Mouse (Mus musculus) left cerebral cortex, postnatal 25 days (tissue): Measurements from ENCODE around the gene Trim47. TPM values are rescaled to one million over a fixed set of nuclear protein-coding genes. Genes with fewer than 3 reads are reported as not detected.
A peak's percentile ranks its signal among the peaks of the same experiment; 100 is the strongest.

Experiments used
- DNase-seq, 2 experiments: peaks; one replicate each; pipeline ENCODE4 v3.0.0; 2022; ENCODE audit warnings: low spot score in 2 of 2, mixed read lengths in 1 of 2
- intact Hi-C: fragments of 180-260 bp; cut with DNase I; formaldehyde crosslinking; loops from one replicate; pipeline ENCODE4 v1.15.1; 2025
- total RNA-seq, 2 experiments: library from RNA; stranded (reverse); gene quantifications; 2 replicates each; pipeline ENCODE4 v1.2.3; 2021

Gene Trim47
- 1 to 10 TPM; 7.0 to 7.4 TPM for total RNA-seq

DNA sequence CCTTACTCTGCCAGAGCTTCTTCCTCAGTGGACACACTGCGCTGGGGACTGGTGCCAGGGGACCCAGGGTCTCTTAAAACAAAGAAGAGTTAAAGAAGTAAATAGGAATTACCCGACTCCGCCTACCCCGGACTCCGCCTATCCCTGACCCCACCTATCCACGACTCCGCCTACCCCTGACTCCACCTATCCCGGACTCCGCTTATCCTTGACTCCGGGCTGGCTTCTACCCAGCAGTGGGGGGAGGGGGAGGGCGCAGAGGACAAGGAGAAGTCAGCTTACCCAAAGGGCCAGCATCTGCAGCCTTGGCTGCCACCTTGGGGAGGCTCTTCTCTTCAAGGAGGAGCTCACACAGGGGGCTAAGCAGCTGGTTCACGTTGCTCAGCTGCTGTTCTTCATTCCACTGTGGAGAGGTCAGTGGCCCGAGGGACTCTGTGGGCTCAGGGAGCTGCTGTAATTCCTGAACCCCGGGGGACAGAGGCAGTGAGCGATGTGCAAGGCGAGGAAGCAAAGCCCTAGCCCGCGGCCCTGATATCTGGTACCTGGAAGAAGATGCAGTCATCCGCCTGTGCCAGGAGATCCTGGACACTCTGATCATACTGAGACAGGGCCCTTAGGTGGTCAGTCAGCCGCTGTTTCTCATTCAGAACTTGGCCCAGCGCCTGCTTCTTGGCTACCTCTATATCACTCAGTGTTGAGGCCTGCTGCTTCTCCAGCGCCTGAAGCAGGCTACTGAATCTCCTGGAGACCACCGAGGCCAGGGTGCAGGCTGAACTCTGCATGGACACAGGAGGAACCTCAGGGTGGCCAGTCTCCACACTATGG is at the start of gene Trim47:
Gene Trim47 (minus strand): TSS at position 55 of the 825 bp plus-strand sequence.
- intact Hi-C loops = loop anchor here (2.0 kb wide), 1 partner anchor 17 kb away; no protein-coding TSS in a partner anchor
- DNase-seq = no peak

DNA sequence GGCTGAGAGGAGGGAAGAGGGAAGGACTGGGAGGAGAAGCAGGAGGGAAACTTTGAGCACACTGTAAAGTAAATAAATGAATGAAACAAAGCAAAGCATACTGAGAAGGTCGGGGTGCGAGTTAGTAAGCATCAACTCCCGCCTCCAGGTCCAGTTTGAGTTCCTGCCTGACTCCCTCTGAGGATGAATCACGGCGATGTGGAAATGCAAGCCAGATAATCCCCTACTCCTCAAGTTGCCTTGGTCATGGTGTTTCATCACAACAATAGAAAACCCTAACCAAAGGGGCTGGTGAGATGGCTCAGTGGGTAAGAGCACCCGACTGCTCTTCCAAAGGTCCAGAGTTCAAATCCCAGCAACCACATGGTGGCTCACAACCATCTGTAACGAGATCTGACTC is 49.0 kb upstream of the Trim47 start:
- DNase-seq = no peak
- intact Hi-C loops = no loop called here

DNA sequence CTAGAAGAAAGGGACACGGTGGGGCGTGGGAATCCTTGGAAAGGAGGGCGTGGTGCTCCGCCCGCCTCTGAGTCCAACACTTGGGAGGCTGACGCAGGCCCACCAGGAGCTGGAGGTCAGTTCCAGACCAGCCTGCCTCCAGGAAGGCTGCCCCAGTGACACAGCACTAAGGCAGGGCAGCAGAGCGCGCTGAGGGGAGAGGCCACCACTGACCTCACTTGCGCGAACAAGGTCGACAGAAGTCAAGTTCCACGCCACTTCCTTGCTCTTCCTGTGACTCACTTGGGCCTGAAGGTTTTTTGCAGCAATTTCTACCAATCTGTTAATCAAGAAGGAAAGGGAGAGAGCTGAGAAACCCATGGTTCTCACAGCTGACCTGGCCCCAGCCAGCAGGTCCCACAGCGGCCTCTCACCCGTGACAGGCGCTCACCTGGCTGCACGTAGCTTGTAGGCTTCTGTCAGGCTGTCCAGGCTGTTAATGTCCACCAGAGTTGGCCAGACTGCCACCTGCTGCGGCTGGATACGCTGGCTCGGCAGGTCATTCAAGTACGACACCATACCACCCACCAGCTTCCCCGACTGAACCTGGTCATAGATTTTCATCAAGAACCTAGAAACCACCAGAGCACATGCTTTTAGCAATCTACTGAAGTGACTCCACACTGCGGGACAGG is 47.9 kb upstream of the Trim47 start:
- intact Hi-C loops = no loop called here
- DNase-seq = no peak

DNA sequence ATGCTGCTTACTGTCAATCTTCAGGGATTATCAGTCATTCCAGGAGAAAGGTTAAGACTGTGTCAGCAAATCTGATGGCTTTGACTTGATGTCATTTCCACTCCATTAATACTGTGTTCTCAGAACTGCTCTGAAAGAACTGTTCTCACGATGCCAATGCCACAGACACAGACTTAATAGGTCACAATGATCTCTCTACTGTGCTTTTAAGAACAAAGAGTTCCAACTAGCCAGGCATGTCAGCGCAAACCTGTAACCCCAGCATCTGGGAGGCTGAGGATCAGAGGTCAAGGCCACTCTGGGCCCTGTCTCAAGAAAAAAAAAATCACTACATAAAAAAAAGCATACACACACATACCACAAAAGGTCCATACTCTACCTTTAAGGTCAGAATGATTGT is 44.9 kb upstream of the Trim47 start:
- intact Hi-C loops = no loop called here
- no peak for DNase-seq

DNA sequence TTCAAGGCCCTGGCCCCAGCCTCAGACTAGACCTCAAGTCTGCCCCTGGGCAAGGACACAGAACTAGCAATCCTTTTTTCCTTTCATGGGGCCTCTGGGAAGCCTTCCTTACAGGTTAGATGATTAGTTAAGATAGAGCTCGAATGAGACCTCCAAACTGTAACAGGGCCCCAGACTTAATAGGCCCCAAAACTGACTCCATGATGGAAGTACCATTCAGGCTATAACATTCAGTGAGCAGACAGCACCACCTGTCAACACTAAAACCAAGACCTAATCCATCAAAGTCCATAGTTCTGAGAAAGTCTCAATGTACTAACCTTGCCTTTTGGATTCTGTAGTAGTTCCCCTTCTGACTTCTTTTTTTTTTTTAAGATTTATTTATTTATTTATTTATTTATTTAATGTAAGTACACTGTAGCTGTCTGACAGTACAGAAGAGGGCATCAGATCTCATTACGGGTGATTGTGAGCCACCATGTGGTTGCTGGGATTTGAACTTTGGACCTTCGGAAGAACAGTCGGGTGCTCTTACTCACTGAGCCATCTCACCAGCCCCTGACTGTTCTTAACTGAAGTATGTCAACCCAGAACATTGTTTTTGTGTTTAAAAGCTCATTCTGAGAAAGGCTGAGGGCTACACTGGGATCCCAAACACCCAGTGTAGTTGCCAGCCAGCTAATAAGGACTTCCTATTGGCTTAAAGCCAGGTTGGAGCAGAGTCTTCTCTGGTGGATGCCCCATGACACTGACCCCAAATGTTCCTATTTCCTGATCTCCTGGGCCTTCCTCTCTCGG is 43.2 kb upstream of the Trim47 start:
- no peak for DNase-seq
- intact Hi-C loops = no loop called here

DNA sequence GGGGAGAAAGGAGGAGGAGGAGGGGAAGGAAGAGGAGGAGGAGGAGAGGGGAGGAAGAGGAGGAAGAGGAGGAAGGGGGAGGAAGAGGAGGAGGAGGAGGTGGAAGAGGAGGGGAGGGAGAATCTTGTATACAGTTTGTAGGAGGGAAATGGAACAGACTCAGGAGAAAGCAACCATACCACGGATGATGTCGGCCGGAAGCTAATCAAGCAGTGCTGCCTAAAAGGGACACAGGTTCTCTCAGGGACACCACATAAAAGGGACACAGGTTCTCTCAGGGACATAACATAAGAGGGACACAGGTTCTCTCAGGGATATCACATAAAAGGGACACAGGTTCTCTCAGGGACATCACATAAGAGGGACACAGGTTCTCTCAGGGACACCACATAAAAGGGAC is 42.2 kb upstream of the Trim47 start:
- no peak for DNase-seq
- intact Hi-C loops = no loop called here

DNA sequence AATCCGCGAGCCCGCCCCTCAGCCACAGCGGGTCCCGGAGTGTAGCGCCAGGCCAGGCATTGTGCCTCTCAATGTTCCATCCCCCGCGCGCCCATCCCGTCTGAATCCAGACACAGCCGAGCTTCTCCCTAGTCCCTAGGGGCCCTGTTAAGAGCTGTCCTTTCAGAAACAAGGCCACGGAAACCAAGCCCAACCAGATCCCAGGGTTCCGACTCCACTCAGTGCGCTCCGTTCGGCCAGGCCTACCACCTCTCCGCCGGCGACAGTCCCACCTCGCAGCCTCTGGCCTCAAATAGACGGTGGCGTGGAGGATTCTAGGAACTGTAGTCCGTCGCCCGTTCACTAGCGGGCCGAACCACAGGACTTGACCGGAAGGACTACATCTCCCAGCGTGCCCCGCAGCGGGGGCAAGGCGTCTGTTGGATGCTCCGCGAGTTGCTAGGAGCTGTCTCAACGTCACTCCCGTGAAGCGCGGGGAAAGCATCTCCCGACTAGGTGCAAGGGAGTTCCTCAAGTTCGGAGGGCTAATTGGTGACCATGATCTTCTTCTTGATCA is 41.0 kb upstream of the Trim47 start, which contains the start of gene Fbf1:
Gene Fbf1 (minus strand): TSS at position 283 of the 556 bp plus-strand sequence.
- DNase-seq = peak; percentile 95 to 99
- intact Hi-C loops = loop anchor here (1.0 kb wide), 1 partner anchor 31 kb away; the partner anchor contains the start of gene Acox1

DNA sequence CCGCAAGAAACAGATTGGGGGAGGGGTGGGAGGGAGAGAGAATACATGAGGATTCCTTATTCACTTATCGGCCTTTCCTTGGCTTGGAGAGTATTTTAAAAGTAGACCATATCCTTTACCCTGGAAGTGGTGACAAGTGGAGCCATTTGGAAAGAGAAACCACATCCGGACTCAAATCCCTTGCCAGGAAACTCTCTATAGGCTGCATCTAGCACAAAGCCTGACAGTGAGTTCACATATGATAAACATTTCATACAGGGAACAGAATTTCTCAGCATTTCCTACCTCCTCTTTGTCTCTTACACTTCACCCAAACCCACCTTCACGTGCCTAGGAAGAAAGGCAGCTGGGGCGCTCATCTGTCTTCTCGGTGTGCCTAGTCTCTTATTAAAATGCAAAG is 40.2 kb upstream of the Trim47 start:
- DNase-seq = no peak
- intact Hi-C loops = no loop called here

DNA sequence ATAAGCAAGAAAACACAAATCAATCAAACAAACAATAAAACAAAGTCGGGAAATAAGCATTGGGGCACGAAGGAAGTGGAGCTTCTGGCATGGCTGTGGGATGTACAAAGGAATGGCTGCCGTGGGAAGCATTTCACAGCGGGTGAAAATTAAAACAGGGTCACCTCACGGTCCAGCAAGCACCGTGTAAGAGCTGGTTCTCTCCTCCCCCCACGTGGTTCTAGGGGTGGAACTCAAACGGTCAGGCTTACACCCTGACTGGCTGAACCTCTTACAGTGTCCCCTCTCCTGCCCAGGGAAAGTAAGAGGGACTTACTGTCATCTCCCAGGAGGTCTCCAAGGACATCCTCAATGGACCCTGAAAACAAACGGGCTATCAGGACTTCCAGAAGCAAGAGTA is 36.0 kb upstream of the Trim47 start:
- intact Hi-C loops = no loop called here
- DNase-seq = no peak

DNA sequence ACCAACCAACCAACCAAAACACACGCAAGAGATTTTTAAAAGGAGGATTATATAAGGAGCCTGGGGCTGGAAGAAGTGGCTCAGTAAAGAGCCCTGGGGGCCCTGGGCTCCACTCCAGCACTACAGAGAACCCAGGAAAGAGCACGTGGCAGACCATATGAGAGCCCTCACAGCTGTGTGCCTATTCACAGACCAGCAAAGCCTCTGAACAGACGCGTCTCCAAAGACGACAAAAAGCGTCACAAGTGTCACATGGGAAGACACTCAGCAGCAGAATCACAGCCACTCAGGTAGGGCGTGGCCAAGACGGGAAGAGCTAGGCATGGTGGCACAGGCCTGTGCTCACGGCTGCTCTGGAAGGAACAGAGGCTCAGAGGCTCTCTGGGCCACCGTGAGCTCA is 35.1 kb upstream of the Trim47 start:
- intact Hi-C loops = no loop called here
- peak; percentile 47 to 79 for DNase-seq

DNA sequence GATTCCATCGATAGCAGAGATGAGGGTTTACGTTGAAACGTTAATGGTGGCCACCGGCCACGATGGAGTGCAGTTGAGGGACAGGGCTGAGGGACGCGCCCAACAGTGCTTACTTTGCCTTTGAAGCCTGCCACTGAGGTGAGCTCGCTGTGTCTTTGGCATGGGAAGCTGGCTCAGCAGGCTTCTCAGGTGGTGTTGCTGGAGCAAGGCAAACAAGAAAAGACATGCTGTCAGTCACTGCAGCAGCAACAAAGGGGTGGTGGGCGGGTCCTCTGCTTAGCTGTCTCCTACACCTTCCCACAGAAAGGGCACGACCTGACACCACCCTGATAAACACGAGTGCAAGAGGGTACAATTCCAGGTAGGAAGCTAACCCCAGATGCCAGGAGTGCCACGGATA is 34.3 kb upstream of the Trim47 start:
- intact Hi-C loops = no loop called here
- DNase-seq = no peak

DNA sequence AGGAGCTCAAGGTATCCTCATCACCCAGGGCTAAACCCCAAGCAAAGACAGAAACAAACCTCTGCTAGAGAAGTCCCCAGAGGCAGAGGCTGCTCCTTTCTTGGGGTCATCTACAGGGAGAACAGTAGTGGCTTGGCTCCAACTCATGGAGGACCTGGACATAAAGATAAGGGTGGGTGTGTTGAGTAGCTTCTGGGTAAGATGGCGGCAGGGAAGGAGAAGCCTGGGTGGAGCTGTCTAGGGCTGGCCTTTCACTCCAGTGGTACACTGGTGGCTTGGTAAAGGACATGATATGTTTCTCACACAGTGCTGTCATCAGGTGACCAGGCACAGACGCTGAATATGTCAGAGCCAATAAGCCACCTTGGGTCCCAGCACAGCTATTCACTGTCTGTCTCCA is 23.9 kb upstream of the Trim47 start:
- intact Hi-C loops = no loop called here
- DNase-seq = no peak

DNA sequence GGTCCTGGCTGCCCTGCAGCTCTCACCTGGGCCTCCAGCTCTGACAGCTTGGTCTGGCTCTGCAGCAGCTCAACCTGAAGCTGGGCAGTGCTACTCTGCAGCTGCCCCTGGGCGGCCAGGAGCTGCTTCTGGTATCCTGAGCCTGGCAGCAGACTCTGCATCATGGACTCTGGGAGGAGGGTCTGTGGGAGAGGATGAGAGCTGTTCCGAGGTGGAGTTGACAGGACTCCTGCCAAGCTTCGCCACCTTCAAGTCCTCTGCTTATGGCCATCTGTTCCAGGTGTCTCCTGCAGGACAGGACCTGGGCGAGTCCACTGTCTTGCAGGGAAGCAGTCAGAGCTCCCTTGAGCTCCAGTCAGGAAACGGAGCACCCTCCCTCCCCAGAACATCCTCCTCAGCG is 22.3 kb upstream of the Trim47 start:
- intact Hi-C loops = no loop called here

DNA sequence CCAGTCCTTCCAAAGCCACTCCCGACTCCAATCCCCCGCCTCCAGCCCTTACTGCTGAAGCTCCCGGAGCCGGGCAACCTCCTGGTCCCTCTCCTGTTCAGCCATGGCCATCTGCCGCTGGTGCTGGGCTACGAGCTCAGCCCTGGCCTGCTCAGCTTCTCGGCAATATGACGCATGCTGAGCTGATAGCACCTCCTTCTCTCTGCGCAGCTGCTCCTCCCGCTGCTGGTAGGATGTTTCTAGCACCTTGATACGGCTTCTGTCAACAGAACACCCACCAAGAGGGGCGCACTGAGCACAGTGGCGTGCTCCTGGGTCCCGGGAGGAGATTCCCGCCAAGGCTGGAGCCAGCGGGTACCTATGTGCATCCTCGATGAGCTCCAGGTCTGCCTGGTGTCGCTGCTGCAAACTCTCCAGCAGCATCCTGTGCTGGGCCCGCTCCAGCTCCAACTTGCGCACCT is 21.8 kb upstream of the Trim47 start:
- intact Hi-C loops = no loop called here
- DNase-seq = peak; percentile 58 to 81

More for the DNA sequence above, 22.3 kb upstream of the Trim47 start:
- DNase-seq = no peak

DNA sequence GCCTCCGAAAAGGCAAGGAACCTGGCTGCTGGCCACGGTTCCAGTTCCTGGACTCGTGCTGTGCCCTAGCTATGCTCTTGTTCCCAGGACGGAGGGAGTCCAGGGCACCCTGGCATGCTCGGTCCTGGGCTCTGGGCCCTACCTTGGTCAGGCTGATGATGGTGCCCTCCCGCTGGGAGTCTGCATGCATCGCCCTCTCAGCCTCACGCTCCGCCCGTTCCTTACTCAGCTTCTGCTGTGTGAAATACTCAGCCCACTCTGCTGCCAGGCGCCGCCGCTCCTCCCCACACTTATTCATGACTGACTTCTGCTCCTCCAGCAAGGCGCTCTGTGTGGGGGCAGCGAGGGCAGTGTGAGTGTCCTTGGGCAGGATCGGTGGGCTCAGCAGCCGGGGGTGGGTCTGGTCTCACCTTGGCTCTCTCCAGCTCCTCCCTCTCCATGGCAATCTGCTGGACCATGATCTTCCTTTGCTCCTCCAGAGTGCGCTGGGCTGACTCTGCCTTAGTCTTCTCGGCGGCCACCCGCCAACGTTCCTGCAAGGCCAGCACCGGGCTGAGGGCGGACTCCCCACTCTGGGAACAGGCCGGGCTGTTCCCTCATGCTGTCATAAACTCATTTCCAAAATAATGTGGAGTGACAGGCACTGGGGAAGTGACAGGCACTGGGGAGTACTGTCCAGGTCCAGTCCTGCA is 19.4 kb upstream of the Trim47 start:
- peak; percentile 75 to 90 for DNase-seq
- intact Hi-C loops = loop anchor here (1.0 kb wide), 1 partner anchor 18 kb away; no protein-coding TSS in a partner anchor

DNA sequence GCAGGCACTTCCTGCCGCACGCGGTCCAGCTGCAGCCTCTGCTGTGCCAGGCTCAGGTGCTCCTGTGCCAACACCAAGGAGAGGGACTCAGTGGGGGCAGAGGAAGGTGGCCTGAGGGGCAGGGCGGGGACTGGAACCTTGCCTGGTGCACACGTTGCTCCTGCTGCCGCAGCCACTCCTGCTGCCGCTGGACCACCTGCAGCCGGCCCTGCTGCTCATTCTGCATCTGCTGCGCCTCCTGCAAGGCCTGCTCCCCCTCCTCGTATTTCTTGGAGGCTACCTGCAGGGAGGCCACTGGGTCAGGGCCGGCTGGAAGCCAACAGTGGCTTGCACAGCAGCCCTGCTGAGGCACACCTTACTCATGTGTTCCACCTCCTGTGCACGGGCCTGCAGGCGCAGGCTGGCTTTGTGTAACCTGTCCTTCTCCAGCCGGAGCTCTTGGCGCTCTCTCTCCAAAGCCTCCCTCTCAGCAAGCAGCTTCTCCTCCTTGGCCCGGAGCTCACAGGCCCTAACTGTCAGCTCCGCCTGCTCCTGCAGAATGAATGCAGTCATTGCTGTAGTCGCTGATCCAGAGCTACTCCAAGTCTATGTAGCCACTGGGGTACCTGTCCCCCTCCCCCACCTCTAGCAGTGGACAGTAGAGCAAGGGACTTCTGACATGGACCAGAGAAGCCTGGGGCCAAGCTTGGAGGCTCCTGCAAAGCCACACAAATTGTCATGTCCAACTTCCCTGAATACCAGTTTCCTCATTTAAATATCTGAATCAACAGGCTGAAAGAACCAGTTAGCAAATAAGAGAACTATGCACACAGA is 18.7 kb upstream of the Trim47 start:
- intact Hi-C loops = loop anchor here (1.0 kb wide), 1 partner anchor 19 kb away; no protein-coding TSS in a partner anchor
- peak; percentile 24 to 32 for DNase-seq

DNA sequence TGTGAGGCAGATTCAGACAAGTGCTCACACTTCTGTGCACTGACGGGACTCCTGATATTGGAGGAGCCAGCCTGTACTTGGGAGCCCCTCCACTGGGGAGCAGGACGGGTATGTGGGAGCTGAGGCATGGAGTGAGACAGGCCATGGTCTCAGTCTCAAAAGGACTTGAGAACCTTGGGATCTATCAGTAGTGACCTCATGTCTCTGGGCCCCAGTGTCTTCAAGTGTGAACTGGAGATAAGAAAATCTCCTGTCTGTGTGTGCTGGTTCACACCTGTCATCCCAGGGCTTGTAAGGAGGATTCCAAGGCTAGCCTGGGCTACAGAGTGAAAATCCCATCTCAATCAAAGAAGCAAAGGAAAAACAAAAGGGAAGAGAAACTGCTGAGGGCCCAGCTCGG is 16.5 kb upstream of the Trim47 start:
- intact Hi-C loops = no loop called here
- no peak for DNase-seq
